Mouse (Mus musculus) fibroblast of lung, adult 2 months (primary cell): Measurements from ENCODE around the gene Hcn2.

Experiments used
- DNase-seq: peaks from one replicate; pipeline ENCODE4 v3.0.0-alpha.2; 2011; ENCODE audit warnings: low read depth

Gene Hcn2

DNA sequence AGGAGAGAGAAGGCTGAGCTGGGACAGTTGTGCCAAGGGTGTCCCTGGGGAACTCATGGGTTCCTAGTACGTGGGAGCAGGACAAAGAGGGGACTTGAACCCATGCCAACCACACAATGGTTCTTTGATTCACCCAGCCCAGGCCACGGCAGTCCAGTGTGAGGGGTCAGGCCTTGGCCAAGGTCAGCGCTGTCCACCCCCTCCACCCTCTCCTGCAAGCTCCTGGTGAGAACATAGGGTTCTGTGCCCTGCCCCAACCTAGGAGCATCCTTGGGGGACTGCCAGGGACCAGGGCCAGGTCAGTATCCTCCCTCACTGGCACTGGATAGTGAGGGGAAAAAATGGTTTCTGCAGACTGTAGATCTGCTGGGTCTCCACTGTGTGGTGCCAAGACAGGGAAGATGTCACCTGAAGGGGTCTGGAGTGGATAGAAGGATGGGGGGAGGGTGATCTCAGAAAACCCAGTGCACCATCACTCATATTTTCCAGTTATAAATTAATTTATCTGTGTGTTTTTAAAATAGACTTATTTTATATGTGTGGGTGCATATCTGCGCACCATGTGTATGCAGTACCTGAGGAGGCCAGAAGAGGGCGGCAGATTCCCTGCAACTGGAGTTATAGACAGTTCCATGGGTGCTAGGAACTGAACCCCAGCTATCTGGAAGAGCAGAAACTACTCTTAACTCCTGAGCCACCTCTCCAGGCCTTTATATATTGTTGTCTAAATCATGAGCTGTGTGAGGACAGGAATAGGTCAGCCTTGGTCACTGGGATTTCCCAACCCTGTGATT is 58.2 kb downstream of the Hcn2 start:
- DNase-seq, result no peak

DNA sequence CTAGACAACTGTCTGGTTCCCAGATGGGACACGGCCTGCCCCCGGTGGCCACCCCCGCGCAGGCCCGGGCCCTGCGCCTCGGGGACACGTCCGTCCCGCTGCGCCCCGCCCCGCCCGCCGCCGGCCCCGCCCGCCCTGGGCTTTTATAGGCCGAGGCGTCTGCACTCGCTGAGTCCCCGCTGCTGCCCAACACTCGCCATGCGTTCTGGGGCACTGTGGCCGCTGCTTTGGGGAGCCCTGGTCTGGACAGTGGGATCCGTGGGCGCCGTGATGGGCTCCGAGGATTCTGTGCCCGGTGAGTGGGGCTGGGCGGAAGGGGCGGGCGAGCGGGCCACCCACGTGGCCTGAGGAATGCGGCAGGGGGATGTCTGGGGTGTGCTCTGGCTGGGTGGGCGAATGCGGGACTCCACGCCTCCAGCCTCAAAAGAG is 60.7 kb downstream of the Hcn2 start, which contains the start of gene Fstl3:
Fstl3 (plus strand) TSS at position 170 of the 429 bp plus-strand sequence.
- no peak for DNase-seq

DNA sequence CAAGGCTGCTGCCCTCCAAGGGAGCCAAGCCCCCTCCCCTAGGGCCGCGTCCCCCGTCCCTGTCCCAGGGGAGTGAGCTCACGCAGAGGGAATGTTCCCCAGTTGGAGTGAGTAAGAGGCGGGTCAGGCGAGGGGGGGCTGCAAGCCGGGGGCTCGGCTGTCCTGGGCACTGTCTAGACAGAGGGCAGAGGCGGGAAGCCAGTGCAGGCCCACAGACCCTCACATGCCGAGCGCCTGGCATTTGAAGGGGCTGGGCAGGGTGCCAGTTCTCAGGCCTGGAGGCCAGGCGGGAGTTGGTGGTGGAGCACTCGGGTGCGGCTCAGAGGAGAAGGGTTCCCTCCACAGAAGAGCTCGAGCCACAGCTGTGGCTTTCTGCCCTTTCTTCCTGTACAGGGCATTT is 61.6 kb downstream of the Hcn2 start:
- peak; percentile 75 for DNase-seq

DNA sequence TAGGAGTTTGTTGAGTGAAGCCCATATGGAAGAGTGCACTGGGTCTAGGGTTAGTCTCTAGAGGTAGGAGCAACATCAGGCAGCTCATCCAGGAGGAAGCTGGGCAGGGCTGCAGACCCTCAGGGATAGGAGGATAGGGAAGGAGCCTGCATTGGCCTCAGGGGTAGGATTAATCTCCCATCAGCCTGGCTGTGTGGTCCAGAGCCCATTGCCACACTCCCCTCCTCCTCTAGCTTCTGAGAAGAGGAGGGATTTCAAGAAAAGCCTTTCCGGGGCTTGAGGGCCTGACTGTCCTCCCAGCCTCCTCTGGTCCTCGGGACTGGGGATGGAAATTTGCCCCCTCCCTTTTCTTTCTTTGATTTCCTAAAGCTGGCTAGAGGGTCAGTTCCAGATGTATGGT is 62.8 kb downstream of the Hcn2 start:
- DNase-seq, result no peak

DNA sequence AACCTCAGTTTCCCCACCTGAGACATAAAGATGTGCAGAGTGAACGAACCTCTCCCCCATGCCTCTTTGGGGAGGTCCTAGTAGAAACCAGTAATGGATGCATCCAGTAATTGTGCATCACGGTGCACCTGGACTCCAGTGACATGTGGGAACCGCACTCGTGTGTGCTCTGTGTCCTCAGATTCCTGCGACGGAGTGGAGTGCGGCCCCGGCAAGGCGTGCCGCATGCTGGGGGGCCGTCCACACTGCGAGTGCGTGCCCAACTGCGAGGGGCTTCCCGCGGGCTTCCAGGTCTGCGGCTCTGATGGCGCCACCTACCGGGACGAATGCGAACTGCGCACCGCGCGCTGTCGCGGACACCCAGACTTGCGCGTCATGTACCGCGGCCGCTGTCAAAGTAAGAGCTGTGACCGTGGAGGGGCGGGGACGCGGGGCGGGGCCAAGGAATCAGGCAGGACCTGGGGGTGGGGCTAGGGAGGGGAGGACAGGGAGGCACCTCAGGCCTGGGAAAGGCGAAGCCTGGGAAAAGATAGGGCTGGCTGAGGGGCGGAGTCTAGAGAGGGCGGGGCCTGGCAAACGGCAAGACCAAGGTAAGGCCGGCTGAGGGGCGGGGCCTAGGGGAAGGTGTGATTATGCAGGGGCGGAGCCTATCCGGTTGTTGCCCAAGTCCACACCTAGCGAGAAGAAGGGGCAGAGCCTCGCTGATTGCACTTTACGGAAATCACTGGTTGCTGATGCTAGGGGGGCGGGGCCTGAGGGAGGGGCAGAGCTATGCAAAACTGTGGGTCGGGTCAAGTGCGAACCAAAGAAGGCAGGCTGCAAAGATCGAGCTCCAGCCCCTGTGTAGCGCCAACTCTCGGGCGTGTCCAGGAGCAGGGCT is 63.6 kb downstream of the Hcn2 start:
- DNase-seq, result peak; percentile 60

DNA sequence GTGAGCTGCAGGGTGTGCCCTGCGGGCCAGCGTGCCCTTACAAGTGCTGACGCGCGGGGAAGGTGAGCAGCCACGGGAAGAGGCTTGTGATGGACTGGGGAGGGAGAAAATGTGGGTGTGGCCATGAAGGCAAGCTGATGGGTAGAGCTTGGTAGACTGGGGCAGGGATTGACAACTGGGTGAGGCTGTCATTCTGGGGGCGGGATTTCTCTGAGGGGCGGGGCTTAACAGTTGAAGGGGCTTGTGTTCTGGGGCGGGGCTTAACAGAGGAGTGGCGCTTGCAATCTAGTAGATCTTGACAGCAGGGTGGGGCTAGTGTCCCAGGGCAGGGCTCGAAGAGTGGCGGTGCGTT is 64.2 kb downstream of the Hcn2 start:
- no peak for DNase-seq

DNA sequence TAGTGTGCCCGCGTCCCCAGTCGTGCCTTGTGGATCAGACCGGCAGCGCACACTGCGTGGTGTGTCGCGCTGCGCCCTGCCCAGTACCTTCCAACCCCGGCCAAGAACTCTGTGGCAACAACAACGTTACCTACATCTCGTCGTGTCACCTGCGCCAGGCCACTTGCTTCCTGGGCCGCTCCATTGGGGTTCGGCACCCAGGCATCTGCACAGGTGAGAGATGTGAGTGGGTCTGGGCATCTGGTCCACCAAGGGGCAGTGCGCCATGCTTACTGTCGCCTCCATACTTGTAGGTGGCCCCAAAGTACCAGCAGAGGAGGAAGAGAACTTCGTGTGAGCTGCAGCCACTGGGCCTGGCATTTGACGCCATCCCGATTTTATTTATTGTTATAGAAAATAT is 64.7 kb downstream of the Hcn2 start:
- DNase-seq, result no peak

DNA sequence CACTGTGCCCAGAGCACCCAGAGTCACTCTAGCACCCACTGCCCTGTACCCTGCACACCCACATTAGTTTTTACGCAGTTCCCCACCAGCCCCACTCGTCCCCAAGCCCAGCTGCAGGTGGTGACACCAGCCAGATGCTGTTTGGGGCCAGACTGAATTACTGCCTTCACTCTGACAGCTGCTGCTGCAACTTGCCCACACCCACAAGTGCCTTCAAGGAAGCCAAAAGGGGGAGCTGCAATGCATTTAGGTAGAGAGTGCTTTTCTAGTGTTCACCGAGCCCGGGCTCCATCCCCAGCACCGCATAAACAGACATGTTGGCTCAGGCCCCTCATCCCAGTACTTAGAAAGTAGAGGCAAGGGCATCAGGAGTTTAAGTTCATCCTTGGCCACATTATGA is 65.5 kb downstream of the Hcn2 start:
- DNase-seq, result no peak

DNA sequence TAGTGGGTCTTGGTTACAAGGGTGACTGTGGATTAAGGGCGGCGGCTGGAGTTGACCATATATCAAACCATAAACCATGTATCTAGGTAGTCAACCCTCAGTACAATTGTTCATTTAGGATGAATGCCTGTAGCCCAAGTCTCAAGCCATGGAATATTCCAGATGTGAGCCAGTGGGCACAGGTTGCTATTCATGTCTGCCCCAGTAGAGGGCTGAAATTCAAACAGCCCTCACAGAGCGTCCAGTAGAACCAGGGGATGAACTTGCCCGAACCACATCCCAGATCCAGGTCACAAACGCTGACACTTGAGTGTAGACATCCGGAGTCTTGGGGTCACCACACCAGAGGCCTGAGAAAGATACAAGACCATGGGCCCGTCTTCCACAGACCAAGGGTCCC is 66.6 kb downstream of the Hcn2 start:
- no peak for DNase-seq

DNA sequence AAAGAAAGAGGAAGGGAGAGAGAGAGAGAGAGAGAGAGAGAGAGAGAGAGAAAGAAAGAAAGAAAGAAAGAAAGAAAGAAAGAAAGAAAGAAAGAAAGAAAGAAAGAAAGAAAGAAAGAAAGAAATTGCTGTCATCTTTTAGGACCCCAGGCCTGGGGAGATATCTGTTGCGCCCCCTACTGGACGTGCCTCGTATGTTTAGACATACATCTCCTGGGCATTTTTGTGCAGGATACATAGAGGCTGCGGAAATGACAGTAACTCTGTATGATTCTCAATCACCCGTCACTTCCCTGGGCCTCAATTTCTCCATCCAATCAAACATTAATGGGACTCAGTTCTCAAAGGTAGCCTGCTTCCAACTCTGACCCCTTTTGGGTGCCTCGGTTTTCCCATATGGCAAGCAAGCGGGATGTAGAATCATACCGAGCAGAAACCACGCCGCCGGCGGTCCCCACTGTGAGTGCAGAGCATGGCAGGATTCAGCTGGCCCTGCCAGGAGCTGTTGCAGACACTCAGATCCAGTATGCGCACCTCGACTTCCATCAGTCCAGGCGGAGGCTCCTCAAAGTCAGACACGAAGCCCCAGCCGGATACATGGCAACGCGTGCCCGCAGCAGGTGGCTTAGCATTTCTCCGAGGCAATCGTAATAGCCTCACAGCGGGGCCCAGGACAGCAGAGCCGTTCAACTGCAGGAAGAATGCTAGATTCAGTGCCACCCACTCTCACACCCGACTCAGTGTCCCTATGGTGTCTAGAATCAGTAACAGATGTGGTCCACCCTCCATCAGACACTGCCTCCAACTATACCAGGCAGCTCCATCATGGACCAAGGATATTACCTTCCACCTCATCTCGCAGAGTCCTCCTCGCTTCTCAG is 67.7 kb downstream of the Hcn2 start:
- DNase-seq, result no peak
